Mouse (Mus musculus) gastrocnemius, adult 8-10 months (tissue): ENCODE measurements around the gene D11Wsu47e. TPM values are rescaled to one million over a fixed set of nuclear protein-coding genes. Genes with fewer than 3 reads are reported as not detected.

Experiments
- DNase-seq, 2 experiments: peaks; one replicate each; pipeline ENCODE4 v3.0.0; 2022; ENCODE audit warnings: low spot score in 2 of 2
- total RNA-seq, 4 experiments: library from RNA; stranded (reverse); gene quantifications; 2 replicates each; pipeline ENCODE4 v1.2.4; 2022

D11Wsu47e gene
- total RNA-seq, 4 experiments from 2014 or later: 3.3 to 5.0 (median 4.4) TPM

DNA sequence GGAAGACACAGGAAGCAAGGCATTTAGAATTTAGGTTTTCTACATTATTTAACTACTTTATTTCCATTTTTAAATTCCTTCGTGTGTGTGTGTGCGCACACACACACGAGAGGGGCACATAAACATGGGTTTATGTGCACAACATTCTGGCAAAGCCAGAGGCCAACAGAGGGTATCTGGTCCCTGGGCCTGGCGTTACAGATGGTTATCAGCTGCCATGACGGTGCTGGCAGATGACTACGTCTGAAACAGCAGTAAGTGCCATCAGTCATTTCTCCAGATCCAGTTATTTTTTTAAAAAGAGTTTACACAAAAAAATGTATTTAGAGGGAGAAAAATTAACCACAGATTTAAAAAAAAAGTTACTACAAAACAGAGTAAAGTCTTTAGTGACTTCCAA, 18.0 kb upstream of the D11Wsu47e start:
- no peak for DNase-seq

DNA sequence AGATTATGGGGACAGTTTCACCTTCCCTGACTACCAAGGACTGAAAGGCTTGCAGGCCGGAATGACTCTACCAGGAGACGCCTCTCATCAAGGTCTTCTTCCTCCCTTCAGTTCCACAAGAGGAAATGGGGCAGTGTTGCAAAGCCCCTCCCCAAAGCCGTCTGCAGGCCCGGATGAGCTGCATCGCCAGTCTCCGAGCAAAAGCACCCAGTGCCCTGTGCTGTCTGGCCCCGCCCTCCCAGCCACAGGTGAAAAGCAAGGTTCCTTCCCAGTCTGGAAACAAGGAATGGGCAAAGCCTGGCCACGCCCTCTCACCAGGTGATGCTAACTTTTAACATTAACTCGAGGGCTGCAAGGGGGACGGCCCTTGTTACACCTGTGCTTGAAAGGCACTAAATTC, 17.6 kb upstream of the D11Wsu47e start:
- DNase-seq: no peak

DNA sequence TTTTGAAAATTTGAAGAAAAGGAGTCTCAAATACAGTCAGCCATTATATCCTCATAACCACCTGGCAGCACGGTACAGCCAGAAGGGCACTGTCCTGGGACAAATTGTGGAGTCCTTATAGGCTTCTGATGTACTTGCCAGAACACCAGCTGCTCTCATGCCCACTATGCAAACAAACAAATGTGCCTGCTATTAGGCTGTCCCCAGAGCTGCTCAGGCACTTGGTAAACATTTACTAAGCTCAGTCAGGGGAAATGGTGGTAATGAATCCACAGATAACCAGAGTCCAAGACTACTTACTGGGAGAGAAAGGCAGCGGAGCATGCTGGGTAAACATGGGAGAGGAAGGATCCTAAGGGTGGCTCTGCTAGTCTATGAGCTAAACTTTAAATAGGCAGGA, 17.1 kb upstream of the D11Wsu47e start:
- no peak for DNase-seq

DNA sequence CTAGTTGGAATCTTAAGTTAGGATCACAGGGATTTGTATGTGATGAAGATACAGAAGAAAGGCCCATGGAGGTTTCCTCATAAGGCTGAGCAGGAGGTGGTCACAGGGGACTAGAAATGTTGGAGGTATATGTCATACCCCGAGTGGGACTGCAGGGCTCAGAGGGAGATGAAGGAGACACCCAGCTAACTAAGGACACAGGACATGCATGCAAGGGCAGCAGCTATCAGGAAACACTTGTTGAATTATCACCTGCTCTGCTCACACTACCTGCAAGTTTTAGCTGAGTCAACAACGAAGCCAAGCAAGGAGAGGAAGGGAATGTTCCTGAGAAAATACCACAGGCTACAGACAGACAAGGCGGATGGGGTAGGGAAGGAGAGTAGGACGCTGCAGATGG, 16.5 kb upstream of the D11Wsu47e start:
- DNase-seq: no peak

DNA sequence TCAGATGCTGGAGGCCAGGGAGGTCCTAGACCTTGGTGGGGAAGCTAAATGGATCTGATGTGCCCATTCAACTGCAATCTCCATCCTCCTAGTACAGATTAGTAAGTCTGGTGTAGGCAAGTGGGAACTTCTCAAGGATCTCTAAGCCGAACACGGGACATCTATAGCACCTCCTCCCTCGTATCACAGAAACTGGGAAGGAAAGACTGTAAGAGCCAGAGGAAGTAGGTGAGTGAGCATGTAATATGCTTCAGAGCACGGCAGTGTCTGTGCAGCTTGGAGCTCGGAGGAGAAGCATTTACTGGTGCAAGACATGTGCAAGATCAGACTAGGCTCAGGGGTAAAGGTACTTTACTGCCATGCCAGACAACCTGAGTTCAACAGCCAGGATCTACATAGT, 15.4 kb upstream of the D11Wsu47e start:
- DNase-seq: no peak

DNA sequence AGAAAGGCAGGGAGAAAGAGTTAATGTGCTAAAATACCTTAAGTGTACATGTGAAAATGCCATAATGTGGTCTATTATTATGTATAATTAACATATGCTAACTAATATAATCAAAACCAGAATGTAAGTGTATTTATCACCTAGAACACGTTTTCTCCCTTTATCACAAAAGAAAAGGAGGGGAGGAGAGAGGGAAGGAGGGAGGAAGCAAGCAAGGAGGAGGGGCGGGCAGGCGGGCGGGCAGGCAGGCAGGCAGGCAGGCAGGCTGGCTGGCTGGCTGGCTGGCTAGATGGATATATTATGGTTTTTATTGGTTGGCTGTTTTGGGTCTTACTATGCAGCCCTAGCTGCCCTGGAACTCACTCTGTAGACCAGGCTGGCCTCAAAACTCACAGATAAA, 14.5 kb upstream of the D11Wsu47e start:
- DNase-seq: no peak

DNA sequence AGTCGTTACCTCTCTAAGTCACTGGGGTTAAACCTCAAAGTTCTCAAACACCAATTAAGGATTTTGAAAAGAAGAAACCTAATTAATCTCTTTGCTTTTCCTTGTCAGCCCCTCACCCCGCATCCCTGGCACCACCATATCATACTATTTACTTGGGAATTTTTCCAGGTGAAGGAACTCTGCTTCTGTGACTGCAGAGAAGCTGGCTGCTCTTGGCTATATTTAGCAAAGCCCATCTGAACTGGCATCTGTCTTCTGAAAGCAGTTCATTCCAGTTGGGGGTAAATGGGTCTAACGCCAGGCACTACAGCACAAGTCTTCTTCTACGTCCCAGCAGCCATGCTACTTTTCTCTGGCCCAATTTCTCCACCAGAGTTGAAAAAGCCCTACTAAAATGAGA, 10.6 kb upstream of the D11Wsu47e start:
- DNase-seq: no peak

DNA sequence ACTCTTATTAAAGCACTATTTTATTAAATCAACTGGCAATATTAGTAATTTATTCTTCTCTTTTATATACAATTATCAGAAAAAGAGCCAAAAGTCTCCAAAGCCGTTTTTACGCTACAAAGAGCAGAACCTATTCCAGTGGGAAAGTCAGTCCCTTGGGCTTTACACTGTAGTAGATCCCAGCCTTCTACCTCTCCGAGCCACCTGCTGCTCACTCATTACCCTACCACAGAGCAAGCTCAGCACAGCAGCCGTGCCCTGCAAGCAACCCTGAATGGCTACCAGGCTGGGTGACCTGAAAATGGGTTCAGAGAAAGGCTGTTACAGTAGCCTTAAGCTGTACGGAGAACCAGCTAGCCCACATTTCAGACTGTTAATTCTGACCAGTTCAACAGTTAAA, 9.6 kb upstream of the D11Wsu47e start:
- no peak for DNase-seq

DNA sequence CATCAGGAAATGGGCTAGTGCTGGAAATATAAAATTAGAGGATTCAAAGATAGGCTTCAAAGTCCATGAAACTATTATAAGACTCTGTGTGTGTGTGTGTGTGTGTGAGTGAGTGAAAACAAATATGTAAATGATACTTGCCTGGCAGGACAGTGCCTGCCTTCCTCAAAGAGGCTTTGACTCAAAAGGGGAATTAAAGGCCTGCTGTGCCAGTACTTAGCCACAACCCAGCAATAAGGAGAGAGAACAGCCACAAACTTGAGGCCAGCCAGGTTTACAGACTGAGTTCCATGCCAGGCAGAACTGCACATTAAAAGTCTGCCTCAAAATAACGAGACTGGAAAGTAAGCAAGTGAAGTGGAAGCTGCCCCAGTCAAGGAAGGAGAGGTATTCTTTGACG, 7.4 kb upstream of the D11Wsu47e start:
- DNase-seq: no peak

DNA sequence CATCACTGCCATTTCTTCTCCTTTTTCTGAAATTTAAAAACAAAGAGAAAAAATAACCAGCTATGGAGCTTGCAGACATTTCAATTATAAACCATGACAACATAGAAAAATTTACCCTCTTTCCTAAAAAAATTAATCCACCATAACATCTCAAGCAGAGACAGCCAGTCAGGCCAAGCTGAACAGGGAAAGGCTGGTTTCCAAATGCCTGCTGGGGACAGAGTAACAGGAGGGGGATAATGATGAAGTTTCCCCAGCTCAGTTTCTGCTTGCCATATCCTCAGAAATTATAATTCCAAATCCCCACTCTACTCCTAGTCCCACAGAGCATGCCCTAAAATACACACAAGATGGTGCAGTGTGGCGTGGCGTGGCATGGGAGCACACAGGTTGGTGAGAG, 6.8 kb upstream of the D11Wsu47e start:
- DNase-seq: no peak

DNA sequence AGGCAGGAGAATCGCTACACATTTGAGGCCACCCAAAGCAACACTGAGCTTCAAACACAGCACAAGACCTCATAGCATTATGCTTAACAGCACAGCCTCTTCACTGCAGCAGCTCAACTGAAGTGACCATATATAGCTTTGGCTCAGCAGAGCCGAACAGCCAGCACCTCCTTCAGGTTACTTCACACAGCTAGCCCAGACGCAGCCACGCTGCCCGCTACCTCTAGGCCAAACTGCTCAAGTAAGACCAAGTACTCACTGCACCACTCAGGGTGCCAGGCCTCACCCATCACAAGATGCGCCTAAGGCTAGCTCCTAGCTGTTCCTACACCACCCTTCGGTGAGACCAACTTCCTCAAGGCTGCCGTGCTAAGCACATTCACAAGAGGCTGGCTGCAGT, 5.8 kb upstream of the D11Wsu47e start:
- no peak for DNase-seq

DNA sequence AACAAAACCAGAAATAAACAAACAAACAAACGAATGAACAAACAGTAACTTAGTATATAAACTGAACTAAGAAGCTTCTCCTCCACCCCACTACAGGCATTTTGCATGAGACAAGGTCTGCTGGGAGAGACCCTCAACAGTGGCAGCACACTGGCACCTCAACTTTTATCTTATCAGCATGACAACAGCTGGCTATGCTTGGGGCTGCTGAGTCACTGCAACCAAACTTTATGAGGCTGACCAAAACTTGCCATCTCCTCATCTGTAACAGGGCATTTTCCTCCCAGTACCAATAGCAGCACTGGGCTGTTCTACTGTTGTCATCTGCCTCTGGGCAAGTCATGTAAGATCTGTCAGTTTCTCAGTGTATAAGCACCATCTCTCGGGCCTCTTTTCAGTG, 3.3 kb upstream of the D11Wsu47e start:
- DNase-seq: no peak

DNA sequence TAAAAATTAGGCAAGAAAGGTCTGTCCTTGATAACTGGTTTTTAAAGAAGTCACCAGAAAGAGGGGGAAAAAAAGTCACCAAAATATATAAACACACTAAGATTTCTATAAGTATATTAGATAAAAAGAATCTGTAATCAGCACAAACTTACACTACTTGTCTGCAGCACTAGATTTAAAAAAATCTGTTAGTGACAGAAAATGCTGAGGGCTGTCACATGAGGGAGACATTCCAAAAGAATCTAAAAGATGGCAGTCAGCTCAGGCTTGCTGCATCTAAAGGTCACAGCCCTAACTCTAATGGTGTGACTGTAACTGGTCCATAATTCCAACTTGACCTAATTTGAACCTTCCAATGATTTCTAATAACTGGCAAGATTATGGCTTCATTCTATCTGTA, 2.2 kb upstream of the D11Wsu47e start:
- no peak for DNase-seq

DNA sequence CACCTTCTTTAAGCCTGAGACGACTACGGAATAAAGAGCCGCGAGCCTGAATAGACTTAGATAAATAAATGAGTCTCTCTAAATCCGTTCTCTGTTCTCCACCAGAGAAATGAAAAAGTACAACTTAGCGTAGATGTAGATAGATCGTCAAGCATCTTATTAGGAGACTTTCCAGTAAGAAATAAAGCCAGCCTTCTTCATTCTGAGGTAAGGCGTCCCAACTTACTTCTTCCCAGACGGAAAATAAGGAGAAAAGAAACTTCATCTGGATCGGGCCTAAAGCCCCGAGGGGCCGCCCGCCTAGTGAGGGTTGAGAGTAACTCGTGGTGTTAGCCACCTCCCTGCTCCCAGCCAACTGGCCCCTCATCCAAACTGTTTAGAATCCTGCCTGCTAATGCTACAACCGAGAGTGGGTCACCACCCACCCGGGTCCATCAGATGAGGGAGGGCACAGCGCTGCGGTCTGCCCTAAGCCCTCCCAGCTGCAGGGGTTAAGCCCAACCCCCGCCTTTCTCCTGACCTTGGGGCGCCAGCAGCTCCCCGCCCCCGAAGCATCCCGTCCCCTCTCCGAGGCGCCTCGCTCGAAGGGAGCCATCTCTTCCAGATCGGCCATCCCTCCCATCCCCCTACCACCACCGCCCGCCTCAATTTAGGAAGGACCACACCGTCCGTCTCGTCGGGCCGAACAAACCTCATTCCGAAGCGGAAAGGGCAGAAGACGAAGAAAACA, 1.1 kb upstream of the D11Wsu47e start:
- DNase-seq: peak in 1 of 2 experiments; percentile 15

DNA sequence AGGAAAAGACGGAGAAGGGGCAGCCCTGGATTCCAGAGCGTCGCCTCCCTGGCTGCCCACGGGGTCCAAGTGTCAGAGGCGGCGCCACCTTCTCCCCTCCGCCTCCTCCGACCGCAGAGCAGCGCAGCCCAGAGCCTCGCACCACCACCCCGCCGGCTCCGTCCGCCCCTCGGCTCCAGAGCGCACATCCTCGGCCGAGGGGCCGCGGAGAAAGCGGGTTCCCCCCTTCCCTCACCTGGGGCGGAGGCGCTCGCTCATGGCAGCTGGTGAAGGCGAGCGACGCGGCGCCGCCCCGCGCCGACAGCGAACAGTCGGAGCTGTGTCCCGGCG, 620 bp upstream of the D11Wsu47e start:
- DNase-seq: no peak

DNA sequence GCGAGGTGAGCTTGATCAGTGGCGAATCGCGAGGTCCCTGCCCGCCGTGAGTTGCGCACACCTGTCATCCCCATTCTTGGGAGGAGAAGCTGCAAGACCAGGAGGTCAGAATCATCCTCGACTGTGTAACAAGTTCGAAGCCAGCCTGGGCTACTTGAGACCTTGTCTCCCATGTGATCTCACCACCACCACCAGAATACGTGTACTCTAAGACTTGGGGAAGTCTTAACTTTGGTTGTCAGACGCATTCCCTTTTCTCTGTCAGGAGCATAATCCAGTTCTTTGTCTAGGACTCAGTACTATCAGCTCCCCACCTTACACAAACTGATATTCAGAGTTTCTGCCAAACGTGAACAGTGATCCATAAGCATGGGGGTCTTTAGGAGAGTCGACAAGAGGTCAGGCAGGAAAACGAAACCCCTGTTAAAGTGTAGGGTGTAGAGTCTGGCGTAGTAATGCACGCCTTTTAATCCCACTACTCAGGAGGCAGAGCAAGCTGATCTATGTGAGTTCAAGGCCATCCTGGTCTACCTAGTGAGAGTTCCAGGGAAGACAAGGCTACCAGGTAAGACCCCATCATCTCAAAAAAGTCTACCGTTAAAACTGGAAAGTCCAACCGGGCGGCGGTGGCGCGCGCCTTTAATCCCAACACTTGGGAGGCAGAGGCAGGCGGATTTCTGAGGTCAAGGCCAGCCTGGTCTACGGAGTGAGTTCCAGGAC, 655 bp downstream of the D11Wsu47e start:
- no peak for DNase-seq

DNA sequence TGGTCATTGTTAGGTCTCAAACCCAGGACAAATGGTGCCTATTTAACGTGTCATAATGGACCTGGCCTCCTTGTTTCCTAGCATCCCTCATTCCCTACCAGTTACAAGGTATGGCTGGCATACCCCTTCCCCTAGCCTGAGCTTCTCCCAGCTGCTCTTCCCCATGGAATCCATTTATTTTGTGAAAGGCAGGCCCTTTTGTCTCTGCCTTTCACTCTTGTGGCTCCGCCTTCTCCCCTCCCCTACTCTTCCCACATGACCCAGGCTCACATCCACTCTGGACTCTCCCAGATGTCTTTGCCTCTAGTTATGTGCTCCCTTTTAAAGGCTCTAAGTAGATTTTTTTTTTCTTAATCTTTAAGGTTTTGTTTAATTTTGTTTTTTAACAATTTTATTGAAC, 2.8 kb downstream of the D11Wsu47e start:
- DNase-seq: no peak

DNA sequence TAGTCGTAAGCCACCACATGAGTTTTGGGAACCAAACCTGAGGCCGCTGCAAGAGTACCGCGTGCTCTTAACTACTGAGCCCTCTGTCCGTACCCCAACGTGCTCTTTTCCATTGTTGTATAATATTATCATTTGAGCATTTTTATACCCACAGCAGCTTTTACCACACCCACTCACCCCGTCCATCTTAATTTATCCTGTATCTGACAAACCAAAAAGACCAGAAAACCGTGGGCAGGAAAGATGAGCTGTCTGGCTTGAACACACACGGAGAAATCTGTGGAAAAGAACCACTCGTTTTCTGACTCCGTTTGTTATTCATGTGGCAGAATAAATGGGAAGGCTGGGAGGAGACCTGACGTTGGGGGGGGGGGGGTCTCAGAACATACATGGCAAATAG, 6.3 kb downstream of the D11Wsu47e start:
- DNase-seq: no peak

DNA sequence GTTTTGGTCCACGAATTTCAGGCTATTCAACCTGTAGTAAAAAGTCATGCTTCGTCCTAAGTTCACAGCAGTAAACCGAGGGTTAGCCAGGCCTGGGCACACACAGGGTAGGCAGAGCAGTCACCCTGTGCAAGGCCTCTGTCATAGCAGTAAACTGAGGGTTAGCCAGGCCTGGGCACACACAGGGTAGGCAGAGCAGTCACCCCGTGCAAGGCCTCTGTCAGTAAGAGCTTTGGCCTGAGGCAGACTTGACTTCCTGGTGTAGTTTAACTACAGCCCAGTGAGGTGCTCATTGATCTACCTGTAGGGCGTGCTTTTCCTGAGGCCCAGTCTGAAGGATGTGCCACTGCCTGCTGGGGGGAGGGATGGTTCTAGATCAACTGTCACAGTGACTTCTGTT, 7.1 kb downstream of the D11Wsu47e start:
- no peak for DNase-seq

DNA sequence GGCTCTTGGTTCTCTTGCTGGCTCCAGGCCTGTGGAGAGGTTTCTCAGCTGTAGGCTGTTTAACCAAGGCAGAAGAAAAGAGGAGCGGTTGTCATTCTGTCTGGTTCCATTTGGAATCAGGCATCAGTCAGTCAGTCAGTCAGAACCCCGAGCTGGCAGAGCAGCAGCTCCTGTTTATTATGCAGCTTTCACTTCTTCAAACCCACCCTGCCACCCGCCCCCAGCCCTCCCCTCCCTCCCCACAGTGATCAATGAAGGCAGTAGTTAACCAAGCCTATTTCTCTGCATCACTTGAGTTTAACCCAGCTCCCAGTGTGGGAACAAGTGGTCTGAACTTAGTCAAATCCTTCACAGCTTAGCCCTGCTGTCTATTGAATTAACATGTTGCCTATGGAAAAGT, 7.6 kb downstream of the D11Wsu47e start:
- DNase-seq: no peak

DNA sequence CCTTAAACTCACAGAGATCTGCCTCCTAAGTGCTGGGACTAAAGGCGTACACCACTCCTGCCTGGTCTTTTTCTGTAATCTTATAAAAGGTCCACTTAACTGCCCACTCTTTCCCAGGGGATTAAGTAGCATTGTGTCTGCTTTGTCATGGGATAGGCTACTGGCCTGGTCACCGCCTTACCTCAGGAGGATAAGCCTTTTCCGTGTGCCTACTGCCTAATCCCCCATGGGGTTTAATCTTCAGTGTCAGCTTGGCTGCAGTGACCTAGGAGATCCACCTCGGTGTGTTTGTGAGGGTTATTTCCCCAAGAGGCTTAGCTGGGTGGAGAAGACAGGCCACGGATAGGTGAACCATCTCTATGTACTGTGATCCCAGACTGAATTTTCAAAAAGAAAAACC, 13.4 kb downstream of the D11Wsu47e start:
- DNase-seq: no peak

DNA sequence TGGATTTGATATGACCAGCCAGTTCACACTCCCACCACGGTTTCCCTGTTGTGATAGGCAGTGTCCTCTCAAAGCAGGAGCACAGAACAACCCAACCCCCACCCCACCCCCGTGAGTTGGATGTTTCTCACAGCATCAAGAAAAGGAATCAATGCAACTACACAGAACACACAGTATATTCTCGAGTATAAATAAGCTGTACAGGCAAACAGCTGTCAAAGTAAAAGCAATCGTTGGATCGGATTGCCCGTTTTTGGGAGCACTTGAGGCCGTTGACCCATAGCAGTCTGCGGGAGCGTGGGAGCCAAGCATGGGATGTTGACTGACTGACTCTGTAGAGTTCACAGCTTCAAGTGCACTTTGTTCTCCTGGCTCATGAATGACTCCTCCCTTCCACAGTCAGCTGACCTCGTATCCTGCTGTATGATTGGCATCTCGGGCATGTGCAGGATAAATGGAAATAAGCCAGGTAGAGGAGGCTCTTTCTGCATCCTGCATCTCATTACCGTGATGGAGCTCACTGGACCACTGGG, 13.9 kb downstream of the D11Wsu47e start:
- DNase-seq: no peak

DNA sequence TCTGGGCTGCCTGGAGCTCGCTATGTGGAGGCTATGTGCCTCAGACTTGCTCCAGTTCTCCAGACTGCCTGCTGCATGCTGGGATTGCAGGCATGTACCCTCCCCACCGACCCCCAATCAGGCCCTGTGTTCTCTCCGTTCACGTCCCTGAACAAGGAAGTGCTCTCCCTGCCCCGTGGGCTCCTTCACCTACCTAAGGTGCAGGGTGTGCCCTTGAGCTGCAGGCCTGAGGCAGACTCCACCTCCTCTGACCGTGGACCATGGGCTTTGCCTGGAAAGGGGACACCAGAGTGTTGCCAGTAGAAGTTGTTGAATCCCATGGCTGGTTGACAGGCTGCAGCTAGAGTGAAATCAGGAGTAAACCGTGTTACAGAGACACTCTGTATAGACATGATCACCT, 15.4 kb downstream of the D11Wsu47e start:
- DNase-seq: no peak
